Mouse (Mus musculus): ENCODE data around the gene Pidd1. TPM values are rescaled to one million over a fixed set of nuclear protein-coding genes. Genes with fewer than 3 reads are reported as not detected.

Gene Pidd1
- polyA plus RNA-seq, 1 experiment = 13.0 TPM

DNA sequence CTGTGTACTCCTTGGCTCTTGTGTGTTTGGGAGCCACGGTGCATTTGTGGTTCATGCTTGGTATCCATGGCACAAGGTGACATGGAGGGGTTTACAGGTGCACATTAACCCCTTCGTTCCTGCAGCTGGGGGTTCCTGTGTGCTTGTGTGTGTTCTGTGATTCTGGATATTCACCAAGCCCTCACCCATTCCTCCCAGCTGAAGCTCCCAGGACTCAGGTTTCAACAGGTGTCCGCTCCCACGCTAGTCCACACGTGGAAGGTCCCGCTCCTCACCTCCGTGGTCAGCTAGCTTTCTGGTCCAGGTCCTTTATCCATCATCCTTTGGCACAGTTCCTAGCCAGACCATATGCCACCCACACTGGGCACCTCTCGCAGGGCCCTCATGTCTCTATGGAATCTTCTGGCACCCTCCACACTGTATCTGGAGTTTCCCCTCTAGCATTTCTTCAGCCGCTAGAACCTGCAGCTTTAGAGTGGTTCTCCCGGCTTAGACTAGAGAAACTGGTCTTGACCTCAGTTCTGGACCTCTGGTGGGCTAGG lies 22.9 kb upstream of the Pidd1 start:
- H3K4me1 ChIP-seq = peaks cover 94% of the 10 kb centered on the region
- H3K27me3 ChIP-seq (replicated peaks) = peaks cover 12% of the 10 kb centered on the region
- H3K36me3 ChIP-seq (replicated peaks; ENCODE audit: low read length) = peaks cover 45% of the 10 kb centered on the region
- no peak for TF ChIP-seq FLI1 (IDR thresholded peaks at IDR 0.05; ENCODE audit: low read length)
- no peak for TF ChIP-seq GATA1 (IDR thresholded peaks at IDR 0.05; ENCODE audit: borderline replicate concordance, low read length)
- H3K9me3 ChIP-seq = no peaks in the 10 kb centered on the region
- peak overlapping the region; percentile 99 for H3K4me3 ChIP-seq (replicated peaks)

DNA sequence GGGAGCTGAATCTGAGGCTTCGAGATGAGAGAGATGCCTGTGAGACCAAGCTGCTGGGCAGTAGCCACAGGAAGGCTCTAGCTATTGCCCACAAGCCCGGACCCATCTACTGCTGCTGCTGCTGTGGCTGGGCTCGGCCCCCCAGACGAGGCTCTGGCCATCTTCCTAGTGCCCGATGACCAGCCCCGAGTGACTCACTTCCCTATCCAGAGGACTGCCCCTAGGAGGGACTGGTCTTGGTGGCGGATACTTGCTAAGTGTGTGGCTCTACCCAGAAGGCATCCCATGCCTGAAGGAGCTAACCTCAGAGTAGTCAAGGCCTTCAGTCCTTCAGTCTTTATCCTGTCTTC lies 22.2 kb upstream of the Pidd1 start:
- peak overlapping the region; percentile 86 for H3K4me3 ChIP-seq (replicated peaks)
- peaks cover 39% of the 10 kb centered on the region for H3K36me3 ChIP-seq (replicated peaks; ENCODE audit: low read length)
- no peak for TF ChIP-seq GATA1 (IDR thresholded peaks at IDR 0.05; ENCODE audit: borderline replicate concordance, low read length)
- peaks cover 95% of the 10 kb centered on the region for H3K4me1 ChIP-seq
- peaks cover 16% of the 10 kb centered on the region for H3K27me3 ChIP-seq (replicated peaks)
- no peaks in the 10 kb centered on the region for H3K9me3 ChIP-seq

DNA sequence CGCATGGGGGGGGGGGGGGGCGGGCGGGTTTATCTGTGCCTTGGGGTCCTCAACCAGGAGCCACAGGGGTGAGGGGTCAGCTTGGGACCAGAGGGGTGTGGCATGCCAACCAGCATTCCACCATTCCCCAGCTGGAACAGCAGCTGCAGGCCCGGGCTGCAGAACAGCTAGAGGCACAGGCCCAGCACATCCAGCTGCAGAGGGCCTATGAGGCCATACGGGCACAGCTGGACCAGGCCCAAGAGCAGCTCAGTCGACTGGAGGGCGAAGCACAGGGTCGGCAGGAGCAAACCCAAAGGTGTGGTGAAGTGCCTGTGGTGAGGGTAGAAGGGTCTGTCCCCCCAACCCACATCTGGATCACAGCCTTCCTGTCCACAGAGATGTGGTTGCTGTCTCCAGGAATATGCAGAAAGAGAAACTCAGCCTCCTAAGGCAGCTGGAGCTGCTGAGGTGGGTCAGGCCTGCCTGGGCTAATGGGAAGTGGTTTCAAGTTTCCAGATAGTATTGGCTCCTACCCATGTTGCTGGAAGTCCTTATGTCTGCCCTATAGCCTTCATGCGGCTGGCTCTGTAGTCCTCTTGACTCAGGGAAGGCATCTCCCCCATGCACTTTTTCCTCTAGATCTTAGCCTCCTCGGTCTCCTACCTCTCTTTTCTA lies 21.7 kb upstream of the Pidd1 start:
- peak overlapping the region; percentile 86 for H3K4me3 ChIP-seq (replicated peaks)
- H3K4me1 ChIP-seq = peaks cover 95% of the 10 kb centered on the region
- TF ChIP-seq FLI1 (IDR thresholded peaks at IDR 0.05; ENCODE audit: low read length) (no peak), GATA1 (IDR thresholded peaks at IDR 0.05; ENCODE audit: borderline replicate concordance, low read length) (no peak)
- H3K36me3 ChIP-seq (replicated peaks; ENCODE audit: low read length) = peaks cover 39% of the 10 kb centered on the region
- no peaks in the 10 kb centered on the region for H3K9me3 ChIP-seq
- H3K27me3 ChIP-seq (replicated peaks) = peaks cover 20% of the 10 kb centered on the region

DNA sequence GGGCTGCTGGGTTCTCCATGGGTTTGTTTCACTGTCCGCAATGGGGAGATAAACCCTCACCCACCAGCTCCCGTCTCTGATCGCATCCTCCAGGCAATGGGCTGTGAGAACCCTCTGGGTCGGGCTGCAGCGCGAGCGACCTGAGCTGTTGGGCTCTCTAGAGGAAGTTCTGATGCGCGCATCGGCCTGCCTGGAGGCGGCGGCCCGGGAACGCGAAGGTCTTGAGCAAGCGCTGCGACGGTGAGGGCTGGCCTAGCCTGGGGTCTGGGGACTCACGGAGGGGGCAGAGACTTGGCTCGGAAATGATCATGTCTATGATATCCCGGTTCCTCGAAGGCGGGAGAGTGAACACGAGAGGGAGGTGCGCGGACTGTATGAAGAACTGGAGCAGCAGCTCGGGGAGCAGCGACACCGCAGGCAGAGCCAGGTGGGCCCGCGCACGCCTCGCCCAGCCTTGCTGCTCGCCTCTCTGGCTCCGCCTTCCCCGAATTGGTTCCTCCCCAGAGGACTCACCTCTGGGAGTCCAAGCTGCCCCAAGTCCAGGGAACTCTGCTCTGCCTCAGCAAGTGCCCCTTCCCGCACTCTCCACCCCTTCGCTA lies 20.9 kb upstream of the Pidd1 start:
- peaks cover 20% of the 10 kb centered on the region for H3K27me3 ChIP-seq (replicated peaks)
- peak overlapping the region; percentile 86 for H3K4me3 ChIP-seq (replicated peaks)
- H3K9me3 ChIP-seq = no peaks in the 10 kb centered on the region
- peaks cover 92% of the 10 kb centered on the region for H3K4me1 ChIP-seq
- H3K36me3 ChIP-seq (replicated peaks; ENCODE audit: low read length) = peaks cover 39% of the 10 kb centered on the region
- TF ChIP-seq GATA1 (IDR thresholded peaks at IDR 0.05; ENCODE audit: borderline replicate concordance, low read length) (no peak), FLI1 (IDR thresholded peaks at IDR 0.05; ENCODE audit: low read length) (no peak)

DNA sequence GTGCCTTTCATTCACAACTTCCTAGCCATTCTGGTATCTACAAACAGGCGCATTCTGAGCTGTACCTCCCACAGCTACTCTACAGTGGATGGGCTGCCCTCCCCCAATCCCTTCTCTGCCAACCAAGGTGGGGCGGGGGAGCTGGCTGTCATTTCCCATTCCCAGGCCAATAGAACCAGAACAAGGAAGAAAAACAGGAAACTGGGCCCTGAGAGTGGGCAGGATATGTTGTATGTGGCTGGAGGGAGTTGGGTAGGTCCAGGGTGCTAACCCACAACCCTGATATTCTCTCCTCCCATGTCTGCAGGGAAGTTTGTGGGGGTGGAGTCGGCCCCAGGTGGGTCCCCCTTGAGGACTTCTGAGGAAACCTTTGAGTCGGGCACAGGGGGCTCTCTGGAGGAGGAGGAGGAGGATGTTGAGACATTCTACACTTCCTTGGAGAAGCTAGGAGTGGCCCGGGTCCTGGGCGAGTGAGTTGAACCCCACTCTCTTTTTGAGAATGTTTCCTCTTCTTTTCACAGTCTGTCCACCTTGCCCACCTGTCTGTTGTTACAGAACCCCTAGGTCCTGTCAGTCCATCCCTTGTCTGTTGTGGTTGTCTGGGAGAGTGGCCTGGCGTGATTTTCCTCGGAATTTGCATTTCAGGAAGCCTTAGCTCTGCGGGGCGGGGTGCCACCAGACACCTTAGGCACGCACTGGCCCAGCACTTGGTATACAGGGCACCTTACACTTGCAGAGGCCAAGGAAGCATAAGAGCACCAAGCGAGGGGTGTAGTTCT lies 20.2 kb upstream of the Pidd1 start:
- peak overlapping the region; percentile 86 for H3K4me3 ChIP-seq (replicated peaks)
- H3K9me3 ChIP-seq = no peaks in the 10 kb centered on the region
- peaks cover 39% of the 10 kb centered on the region for H3K36me3 ChIP-seq (replicated peaks; ENCODE audit: low read length)
- peaks cover 20% of the 10 kb centered on the region for H3K27me3 ChIP-seq (replicated peaks)
- no peak for TF ChIP-seq FLI1 (IDR thresholded peaks at IDR 0.05; ENCODE audit: low read length)
- no peak for TF ChIP-seq GATA1 (IDR thresholded peaks at IDR 0.05; ENCODE audit: borderline replicate concordance, low read length)
- peaks cover 92% of the 10 kb centered on the region for H3K4me1 ChIP-seq

DNA sequence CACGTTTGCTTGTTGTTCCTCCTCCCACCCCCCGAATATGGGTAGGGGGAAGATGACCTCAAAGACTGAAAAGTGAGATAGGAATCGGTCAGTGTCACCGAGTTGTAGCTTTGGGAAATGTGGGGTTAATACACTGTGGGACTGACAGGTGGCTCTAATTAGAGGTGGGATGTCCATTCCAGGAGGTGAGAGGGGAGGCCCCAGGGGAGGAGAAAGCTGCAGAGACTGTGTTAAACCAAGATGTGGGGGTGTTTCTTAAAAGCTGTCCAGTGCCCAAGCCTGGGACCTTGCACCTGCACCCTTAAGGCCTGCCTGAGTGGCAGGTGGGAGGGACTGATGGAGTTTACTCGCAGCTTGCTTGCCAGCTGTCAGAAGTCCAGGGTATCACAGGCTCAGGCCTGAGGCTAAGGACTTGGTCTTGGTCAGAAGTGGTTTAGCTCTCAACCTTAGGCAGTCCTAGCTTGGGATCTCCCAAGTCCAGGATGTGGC lies 18.6 kb upstream of the Pidd1 start:
- peak overlapping the region; percentile 90 for H3K4me3 ChIP-seq (replicated peaks)
- H3K4me1 ChIP-seq = peaks cover 95% of the 10 kb centered on the region
- TF ChIP-seq FLI1 (IDR thresholded peaks at IDR 0.05; ENCODE audit: low read length) = no peak
- no peak for TF ChIP-seq GATA1 (IDR thresholded peaks at IDR 0.05; ENCODE audit: borderline replicate concordance, low read length)
- H3K36me3 ChIP-seq (replicated peaks; ENCODE audit: low read length) = peaks cover 55% of the 10 kb centered on the region
- peaks cover 20% of the 10 kb centered on the region for H3K27me3 ChIP-seq (replicated peaks)
- H3K9me3 ChIP-seq = no peaks in the 10 kb centered on the region

DNA sequence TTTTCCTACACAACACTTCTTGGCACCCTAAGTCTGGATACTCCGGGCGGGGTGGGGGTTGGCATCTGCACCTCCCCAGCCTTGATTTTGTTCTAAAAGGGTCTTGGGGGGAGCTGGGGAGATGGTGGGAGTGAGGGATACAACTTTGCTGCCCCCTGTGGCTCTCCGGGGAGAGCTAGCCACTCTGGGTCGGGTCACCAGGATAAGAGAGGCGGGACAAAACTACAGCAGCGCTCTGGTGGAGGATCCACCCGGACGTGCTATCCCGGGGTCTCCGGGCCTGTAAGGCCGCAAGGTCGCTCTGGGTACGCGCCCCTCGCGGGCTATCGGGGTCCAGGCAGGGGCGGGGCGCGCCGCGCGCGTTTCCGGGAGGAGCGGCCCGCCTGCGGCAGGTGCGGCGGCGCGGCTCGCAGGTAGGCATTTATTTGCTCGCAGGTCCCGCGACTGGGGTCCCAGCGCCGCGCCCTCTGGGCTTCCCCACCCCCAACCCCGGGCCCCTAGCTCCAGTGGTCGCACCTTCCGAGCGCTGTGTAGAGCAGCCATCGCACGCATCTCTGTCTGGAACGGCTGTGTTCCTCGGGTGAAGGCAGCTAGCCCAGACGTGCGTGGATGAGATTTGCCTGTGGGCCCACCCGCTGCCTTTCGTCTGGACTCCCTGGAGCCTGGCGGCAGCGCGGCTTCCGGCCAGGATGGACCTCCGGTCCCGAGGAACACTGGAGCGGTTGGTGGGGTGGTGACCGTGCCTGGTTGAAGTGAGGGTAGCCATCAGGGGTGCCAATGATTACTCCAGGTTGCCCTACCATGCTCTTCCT lies 17.9 kb upstream of the Pidd1 start:
- Histone ChIP-seq H3K4me3 (replicated peaks) (peak overlapping the region; percentile 90), H3K36me3 (replicated peaks; ENCODE audit: low read length) (peaks cover 61% of the 10 kb centered on the region), H3K27me3 (replicated peaks) (peaks cover 20% of the 10 kb centered on the region), H3K9me3 (no peaks in the 10 kb centered on the region), H3K4me1 (peaks cover 98% of the 10 kb centered on the region)
- TF ChIP-seq FLI1 (IDR thresholded peaks at IDR 0.05; ENCODE audit: low read length) (no peak), GATA1 (IDR thresholded peaks at IDR 0.05; ENCODE audit: borderline replicate concordance, low read length) (no peak)

DNA sequence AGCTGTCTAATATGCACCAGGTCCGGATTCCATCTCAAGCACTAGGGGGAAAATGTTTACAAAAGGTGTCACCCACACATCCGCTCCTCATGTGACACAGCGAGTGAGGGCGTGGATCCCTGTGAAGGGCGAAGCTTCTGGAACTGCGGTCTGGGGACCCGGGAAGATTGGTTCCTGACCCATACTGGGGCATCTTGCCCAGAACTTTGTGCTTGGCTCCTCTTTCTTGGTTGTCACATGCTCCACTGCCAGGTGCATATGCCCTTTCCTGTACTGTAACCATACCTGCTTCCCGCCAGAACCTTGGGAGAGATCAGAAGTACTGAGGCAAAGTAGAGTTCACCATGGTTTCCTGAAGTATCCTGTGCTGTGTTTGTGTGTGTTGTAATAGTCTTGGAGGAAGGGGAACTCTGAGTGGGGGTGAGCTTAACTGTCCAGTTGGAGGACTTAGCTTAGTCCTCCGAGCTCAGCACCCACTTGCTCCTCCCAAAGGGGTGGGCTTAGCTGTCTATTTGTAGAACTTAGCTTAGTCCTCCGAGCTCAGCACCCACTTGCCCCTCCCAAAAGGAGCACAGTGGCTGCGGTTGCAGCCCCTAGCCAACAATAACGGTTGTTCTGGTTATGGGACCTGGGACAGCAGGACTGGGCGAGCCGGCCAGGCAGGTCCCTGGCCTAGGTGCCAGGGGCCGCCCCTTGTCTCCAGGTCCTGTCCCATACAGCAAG lies 16.7 kb upstream of the Pidd1 start, which contains the start of gene Cracr2b:
TSS of gene Cracr2b (plus strand) at position 704 of the 723 bp plus-strand sequence.
- H3K27me3 ChIP-seq (replicated peaks) = peaks cover 20% of the 10 kb centered on the region
- H3K9me3 ChIP-seq = no peaks in the 10 kb centered on the region
- H3K4me3 ChIP-seq (replicated peaks) = peak within 1 kb of the TSS; percentile 90
- peaks cover 65% of the 10 kb centered on the region for H3K36me3 ChIP-seq (replicated peaks; ENCODE audit: low read length)
- H3K4me1 ChIP-seq = peaks cover 96% of the 10 kb centered on the region
- TF ChIP-seq GATA1 (IDR thresholded peaks at IDR 0.05; ENCODE audit: borderline replicate concordance, low read length) (no peak), FLI1 (IDR thresholded peaks at IDR 0.05; ENCODE audit: low read length) (no peak)
